Mouse (Mus musculus): Measurements from ENCODE around the gene Cul5. TPM values are rescaled to one million over a fixed set of nuclear protein-coding genes. Genes with fewer than 3 reads are reported as not detected.

Gene Cul5
- polyA plus RNA-seq, 1 experiment from 2014 or later, result 47.8 TPM

DNA sequence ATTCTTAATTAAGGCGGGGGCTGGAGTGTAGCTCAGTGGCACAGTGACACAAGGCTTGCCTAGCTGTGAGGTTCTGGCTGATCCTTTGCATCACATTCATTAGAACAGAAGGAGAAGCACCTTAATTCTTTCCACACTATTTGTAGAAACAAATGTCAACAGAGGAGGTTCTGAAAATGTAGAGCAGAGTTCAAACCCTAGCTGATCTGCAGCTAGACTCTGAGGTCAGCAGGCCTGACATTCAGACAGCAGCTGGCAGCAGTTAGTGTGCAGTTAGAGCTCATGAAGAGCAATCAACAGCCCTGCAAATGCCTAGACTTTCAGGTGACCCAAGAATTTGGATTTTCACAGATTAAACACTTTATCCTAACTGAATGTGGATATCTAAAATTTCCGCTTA lies 68.3 kb downstream of the Cul5 start:
- WGBS, result 97% methylated on average over 2 of the region's 2 CpGs
- no peak overlapping the region for H3K9ac ChIP-seq (ENCODE audit: low read length)
- no peak overlapping the region for H3K27ac ChIP-seq (ENCODE audit: low read depth, low read length)
- DNase-seq (ENCODE audit: low spot score) (no peak), ATAC-seq (replicated peaks; ENCODE audit: low FRiP score) (no peak)
- no peaks in the 10 kb centered on the region for H3K27me3 ChIP-seq (ENCODE audit: control insufficient read depth, insufficient read depth, low read length)
- no peak overlapping the region for H3K4me2 ChIP-seq (ENCODE audit: low read depth, low read length, severe bottlenecking)
- H3K36me3 ChIP-seq (ENCODE audit: control insufficient read depth, insufficient read depth, low read length), result no peaks in the 10 kb centered on the region
- no peak overlapping the region for H3K4me3 ChIP-seq (ENCODE audit: low read depth, low read length)
- no peaks in the 10 kb centered on the region for H3K4me1 ChIP-seq (replicated peaks; ENCODE audit: control insufficient read depth, insufficient read depth, low read length)
- H3K9me3 ChIP-seq (ENCODE audit: control insufficient read depth, low read length), result no peaks in the 10 kb centered on the region

DNA sequence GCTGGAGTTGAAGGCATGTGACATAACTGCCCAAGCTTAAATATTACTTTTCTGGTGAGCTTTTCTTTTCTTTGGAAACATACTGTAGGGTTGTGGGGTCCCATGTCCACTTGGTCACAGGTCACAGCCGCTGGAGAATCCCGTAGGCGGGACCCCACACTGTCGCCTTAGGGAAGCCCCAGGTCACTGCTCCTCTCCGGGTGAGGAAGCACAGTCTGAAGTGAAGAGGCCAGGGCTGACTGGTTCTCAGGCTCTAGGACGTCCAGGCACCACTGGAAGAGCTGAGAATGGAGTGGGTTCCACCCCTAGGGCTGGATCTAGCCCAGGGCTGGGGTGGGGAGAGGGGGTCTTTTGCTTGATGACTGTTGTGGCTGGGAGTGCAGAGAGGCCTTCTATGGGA lies 71.2 kb downstream of the Cul5 start:
- H3K27ac ChIP-seq (ENCODE audit: low read depth, low read length), result no peak overlapping the region
- no peaks in the 10 kb centered on the region for H3K4me1 ChIP-seq (replicated peaks; ENCODE audit: control insufficient read depth, insufficient read depth, low read length)
- no peaks in the 10 kb centered on the region for H3K27me3 ChIP-seq (ENCODE audit: control insufficient read depth, insufficient read depth, low read length)
- ATAC-seq (replicated peaks; ENCODE audit: low FRiP score) (no peak), DNase-seq (ENCODE audit: low spot score) (no peak)
- no peak overlapping the region for H3K9ac ChIP-seq (ENCODE audit: low read length)
- WGBS, result 76% methylated on average over 6 of the region's 6 CpGs
- no peaks in the 10 kb centered on the region for H3K9me3 ChIP-seq (ENCODE audit: control insufficient read depth, low read length)
- no peaks in the 10 kb centered on the region for H3K36me3 ChIP-seq (ENCODE audit: control insufficient read depth, insufficient read depth, low read length)
- no peak overlapping the region for H3K4me3 ChIP-seq (ENCODE audit: low read depth, low read length)
- H3K4me2 ChIP-seq (ENCODE audit: low read depth, low read length, severe bottlenecking), result no peak overlapping the region

DNA sequence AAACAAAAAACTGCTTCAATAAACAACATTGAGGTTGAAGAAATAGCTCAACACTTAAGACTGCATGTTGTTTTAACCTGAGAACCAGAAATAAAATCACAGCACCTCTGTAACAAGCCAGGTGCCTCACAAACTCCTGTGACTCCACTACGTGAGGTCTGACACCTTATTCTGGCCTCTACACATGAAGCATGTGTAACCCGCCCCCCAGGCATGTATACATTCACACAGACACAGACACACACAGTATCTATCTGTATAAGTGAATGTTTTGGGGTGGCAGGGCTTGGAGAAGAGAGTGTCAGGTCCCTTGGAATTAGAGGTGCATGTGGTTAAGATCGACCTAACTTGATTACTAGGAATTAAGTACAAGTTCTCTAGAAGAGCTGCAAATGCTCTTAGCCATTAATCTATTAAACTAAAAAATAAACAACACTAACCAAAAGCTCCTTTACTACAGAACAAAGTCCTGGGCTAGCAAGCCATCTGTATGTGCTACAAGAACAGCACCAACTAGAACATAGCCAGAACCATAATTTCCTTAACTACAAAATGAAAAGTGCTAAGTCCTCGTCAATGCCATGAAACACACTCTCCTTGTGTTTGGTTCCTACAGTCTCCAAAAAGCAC lies 72.7 kb downstream of the Cul5 start:
- ATAC-seq (replicated peaks; ENCODE audit: low FRiP score), result no peak
- no peak overlapping the region for H3K27ac ChIP-seq (ENCODE audit: low read depth, low read length)
- H3K4me2 ChIP-seq (ENCODE audit: low read depth, low read length, severe bottlenecking), result no peak overlapping the region
- no peaks in the 10 kb centered on the region for H3K27me3 ChIP-seq (ENCODE audit: control insufficient read depth, insufficient read depth, low read length)
- 89% methylated on average over 4 of the region's 4 CpGs for WGBS
- H3K9me3 ChIP-seq (ENCODE audit: control insufficient read depth, low read length), result no peaks in the 10 kb centered on the region
- no peak overlapping the region for H3K4me3 ChIP-seq (ENCODE audit: low read depth, low read length)
- no peaks in the 10 kb centered on the region for H3K36me3 ChIP-seq (ENCODE audit: control insufficient read depth, insufficient read depth, low read length)
- no peak overlapping the region for H3K9ac ChIP-seq (ENCODE audit: low read length)
- DNase-seq (ENCODE audit: low spot score), result no peak
- no peaks in the 10 kb centered on the region for H3K4me1 ChIP-seq (replicated peaks; ENCODE audit: control insufficient read depth, insufficient read depth, low read length)

DNA sequence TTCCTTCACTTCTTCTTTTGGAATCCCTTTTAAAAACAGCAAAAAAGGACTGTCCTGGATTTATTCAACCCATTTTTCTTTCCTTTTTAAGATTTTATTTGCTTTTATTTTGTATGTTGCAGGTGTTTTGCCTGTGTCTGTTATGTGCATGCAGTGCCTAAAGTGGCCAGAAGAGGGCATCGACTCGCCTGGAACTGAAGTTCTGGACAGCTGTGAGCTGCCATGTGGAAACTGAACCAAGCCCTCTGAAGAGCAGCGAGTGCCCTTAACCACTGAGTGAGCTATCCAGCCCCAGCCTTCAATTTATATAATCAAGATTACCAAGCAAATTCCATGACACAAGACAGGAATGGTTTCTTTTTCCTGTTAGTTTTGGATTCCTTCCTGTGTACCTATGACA lies 75.0 kb downstream of the Cul5 start:
- Histone ChIP-seq H3K4me3 (ENCODE audit: low read depth, low read length) (no peak overlapping the region), H3K27me3 (ENCODE audit: control insufficient read depth, insufficient read depth, low read length) (no peaks in the 10 kb centered on the region), H3K4me2 (ENCODE audit: low read depth, low read length, severe bottlenecking) (no peak overlapping the region), H3K9ac (ENCODE audit: low read length) (no peak overlapping the region), H3K9me3 (ENCODE audit: control insufficient read depth, low read length) (no peaks in the 10 kb centered on the region), H3K27ac (ENCODE audit: low read depth, low read length) (no peak overlapping the region), H3K36me3 (ENCODE audit: control insufficient read depth, insufficient read depth, low read length) (no peaks in the 10 kb centered on the region), H3K4me1 (replicated peaks; ENCODE audit: control insufficient read depth, insufficient read depth, low read length) (no peaks in the 10 kb centered on the region)
- DNase-seq (ENCODE audit: low spot score) (peak; percentile 84), ATAC-seq (replicated peaks; ENCODE audit: low FRiP score) (no peak)
- 10% methylated on average over 3 of the region's 3 CpGs for WGBS

DNA sequence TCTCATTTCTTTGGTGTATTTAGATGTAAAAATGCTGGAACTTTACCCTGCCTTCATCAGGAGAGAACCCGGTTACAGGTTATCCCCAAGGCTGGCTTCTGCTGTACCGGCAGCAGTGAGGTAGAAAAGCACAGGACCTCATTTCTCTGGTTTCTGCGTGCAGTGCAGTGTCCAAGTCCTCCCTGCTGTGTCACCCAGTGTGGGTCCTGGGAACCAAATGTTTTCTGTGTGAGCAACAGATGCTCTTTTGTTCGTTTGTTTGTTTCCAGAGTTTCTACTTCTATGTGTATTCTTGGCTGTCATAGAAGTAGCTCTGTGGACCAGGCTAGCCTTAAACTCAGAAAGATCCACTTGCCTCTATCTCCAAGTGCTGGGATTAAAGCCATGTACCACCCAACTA lies 87.9 kb downstream of the Cul5 start:
- Histone ChIP-seq H3K4me2 (ENCODE audit: low read depth, low read length, severe bottlenecking) (no peak overlapping the region), H3K4me3 (ENCODE audit: low read depth, low read length) (no peak overlapping the region), H3K9me3 (ENCODE audit: control insufficient read depth, low read length) (no peaks in the 10 kb centered on the region), H3K9ac (ENCODE audit: low read length) (no peak overlapping the region), H3K4me1 (replicated peaks; ENCODE audit: control insufficient read depth, insufficient read depth, low read length) (no peaks in the 10 kb centered on the region), H3K36me3 (ENCODE audit: control insufficient read depth, insufficient read depth, low read length) (peaks cover 2% of the 10 kb centered on the region; the same call in 1 of the 2 replicates), H3K27me3 (ENCODE audit: control insufficient read depth, insufficient read depth, low read length) (no peaks in the 10 kb centered on the region), H3K27ac (ENCODE audit: low read depth, low read length) (no peak overlapping the region)
- ATAC-seq (replicated peaks; ENCODE audit: low FRiP score) (no peak), DNase-seq (ENCODE audit: low spot score) (no peak)
- WGBS, result 87% methylated on average over 4 of the region's 4 CpGs

DNA sequence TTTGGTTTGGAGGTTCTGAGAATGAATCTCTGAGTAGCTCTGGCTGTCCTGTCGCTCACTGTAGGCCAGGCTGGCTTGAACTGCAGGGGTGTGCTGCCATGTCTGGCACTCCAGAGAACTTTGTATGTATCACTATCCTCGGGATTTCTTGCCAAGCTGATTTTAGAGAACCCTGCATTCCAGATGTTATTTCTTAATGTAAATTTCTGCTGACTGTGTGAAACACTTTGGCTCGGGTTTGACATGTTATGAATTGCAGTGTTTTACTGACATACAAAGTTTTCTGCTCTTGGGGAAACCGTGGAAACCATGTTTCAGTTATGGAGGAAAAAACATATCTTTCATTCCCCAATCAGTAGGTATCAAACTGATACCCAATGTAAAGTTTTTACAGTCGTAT lies 94.1 kb downstream of the Cul5 start:
- no peaks in the 10 kb centered on the region for H3K9me3 ChIP-seq (ENCODE audit: control insufficient read depth, low read length)
- H3K4me3 ChIP-seq (ENCODE audit: low read depth, low read length), result no peak overlapping the region
- ATAC-seq (replicated peaks; ENCODE audit: low FRiP score) (no peak), DNase-seq (ENCODE audit: low spot score) (no peak)
- H3K36me3 ChIP-seq (ENCODE audit: control insufficient read depth, insufficient read depth, low read length), result peaks cover 2% of the 10 kb centered on the region; the same call in 1 of the 2 replicates
- 89% methylated on average over 5 of the region's 5 CpGs for WGBS
- H3K4me1 ChIP-seq (replicated peaks; ENCODE audit: control insufficient read depth, insufficient read depth, low read length), result no peaks in the 10 kb centered on the region
- no peak overlapping the region for H3K9ac ChIP-seq (ENCODE audit: low read length)
- H3K4me2 ChIP-seq (ENCODE audit: low read depth, low read length, severe bottlenecking), result no peak overlapping the region
- H3K27ac ChIP-seq (ENCODE audit: low read depth, low read length), result no peak overlapping the region
- no peaks in the 10 kb centered on the region for H3K27me3 ChIP-seq (ENCODE audit: control insufficient read depth, insufficient read depth, low read length)

DNA sequence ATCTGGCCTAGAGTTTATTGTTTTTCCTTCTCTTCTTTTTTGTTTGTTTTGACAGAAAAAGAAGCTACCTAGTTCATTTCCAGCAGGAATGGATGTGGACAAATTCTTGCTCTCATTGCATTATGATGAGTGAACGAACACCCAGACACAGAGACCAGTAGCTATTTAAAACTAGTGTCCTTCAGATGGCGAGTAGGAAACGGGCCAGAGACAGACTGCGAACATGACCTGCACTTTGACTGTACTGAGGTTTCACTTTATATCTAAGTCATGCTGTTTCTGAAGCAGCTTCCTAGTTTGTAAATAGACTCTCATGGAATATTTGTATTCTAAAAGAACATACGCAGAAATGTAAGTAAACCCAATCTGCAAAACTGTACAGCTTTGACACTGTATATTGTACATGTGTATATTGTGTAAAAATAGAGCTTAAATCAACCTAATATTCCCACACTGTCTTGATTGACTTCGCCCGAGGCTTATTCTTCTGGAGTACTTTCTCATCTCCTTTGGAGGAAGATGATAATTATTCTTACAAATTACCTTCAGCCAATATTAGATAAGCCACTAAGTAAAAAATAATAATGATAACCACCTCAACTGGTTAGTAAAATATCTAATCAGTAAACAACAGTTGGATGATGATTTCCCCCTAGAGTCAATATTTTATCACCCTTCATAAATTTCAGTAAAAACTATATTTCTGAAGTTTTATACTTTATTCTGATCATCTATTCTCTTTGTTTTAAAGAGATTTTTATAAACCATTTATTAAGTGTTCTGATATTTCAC lies 97.1 kb downstream of the Cul5 start:
- DNase-seq (ENCODE audit: low spot score) (no peak), ATAC-seq (replicated peaks; ENCODE audit: low FRiP score) (no peak)
- Histone ChIP-seq H3K9ac (ENCODE audit: low read length) (no peak overlapping the region), H3K27me3 (ENCODE audit: control insufficient read depth, insufficient read depth, low read length) (no peaks in the 10 kb centered on the region), H3K4me1 (replicated peaks; ENCODE audit: control insufficient read depth, insufficient read depth, low read length) (no peaks in the 10 kb centered on the region), H3K9me3 (ENCODE audit: control insufficient read depth, low read length) (no peaks in the 10 kb centered on the region), H3K27ac (ENCODE audit: low read depth, low read length) (no peak overlapping the region), H3K4me3 (ENCODE audit: low read depth, low read length) (no peak overlapping the region), H3K4me2 (ENCODE audit: low read depth, low read length, severe bottlenecking) (no peak overlapping the region), H3K36me3 (ENCODE audit: control insufficient read depth, insufficient read depth, low read length) (peaks cover 2% of the 10 kb centered on the region; the same call in 1 of the 2 replicates)
- 97% methylated on average over 7 of the region's 7 CpGs for WGBS

DNA sequence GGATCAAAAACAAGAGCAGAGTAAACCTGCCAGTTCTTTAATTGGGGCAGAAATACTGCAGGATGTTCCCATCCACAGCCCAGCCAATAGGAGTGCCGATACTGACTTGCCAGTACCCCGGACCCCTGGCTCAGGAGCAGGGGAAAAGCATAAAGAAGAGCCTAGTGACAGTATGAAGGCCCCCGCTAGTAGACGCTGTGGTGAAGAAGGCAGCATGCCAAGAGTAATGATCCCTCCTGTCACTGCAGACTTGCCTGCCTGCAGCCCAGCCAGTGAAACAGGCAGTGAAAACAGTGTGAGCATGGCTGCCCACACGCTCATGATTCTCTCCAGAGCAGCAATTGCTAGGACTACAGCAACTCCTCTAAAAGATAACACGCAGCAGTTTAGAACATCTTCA lies 99.2 kb downstream of the Cul5 start:
- peaks cover 2% of the 10 kb centered on the region; the same call in 1 of the 2 replicates for H3K36me3 ChIP-seq (ENCODE audit: control insufficient read depth, insufficient read depth, low read length)
- 89% methylated on average over 6 of the region's 6 CpGs for WGBS
- DNase-seq (ENCODE audit: low spot score), result no peak
- no peak overlapping the region for H3K4me3 ChIP-seq (ENCODE audit: low read depth, low read length)
- H3K27me3 ChIP-seq (ENCODE audit: control insufficient read depth, insufficient read depth, low read length), result no peaks in the 10 kb centered on the region
- H3K27ac ChIP-seq (ENCODE audit: low read depth, low read length), result no peak overlapping the region
- H3K9me3 ChIP-seq (ENCODE audit: control insufficient read depth, low read length), result no peaks in the 10 kb centered on the region
- no peak for ATAC-seq (replicated peaks; ENCODE audit: low FRiP score)
- H3K4me2 ChIP-seq (ENCODE audit: low read depth, low read length, severe bottlenecking), result no peak overlapping the region
- no peaks in the 10 kb centered on the region for H3K4me1 ChIP-seq (replicated peaks; ENCODE audit: control insufficient read depth, insufficient read depth, low read length)
- H3K9ac ChIP-seq (ENCODE audit: low read length), result no peak overlapping the region

Measured in forebrain, embryonic 11.5 days (tissue).